Mouse (Mus musculus) embryonic facial prominence, embryonic 11.5 days (tissue): ENCODE results near the gene Gm28044. TPM values are rescaled to one million over a fixed set of nuclear protein-coding genes. Genes with fewer than 3 reads are reported as not detected.

Source experiments
- polyA plus RNA-seq: library from polyadenylated mRNA; unstranded; fragments of >200 nt; fragmentation: Nextera tagmentation; extraction: Ambion mirVana; gene quantifications from 2 replicates; pipeline ENCODE4 v1.2.1, GENCODE M21; 2014

Gm28044 gene
- polyA plus RNA-seq, 1 experiment from 2014 or later, result not detected

Other genes with a start within 250 kb of the Gm28044 start
- gene Rslcan18, start 244.3 kb downstream of the Gm28044 start, polyA plus RNA-seq, result 0.24 and 0.39 TPM in 2 replicates
- 2.7 and 3.8 TPM in 2 replicates for gene Zfp759, start 238.9 kb downstream of the Gm28044 start, polyA plus RNA-seq
- 6.7 and 7.7 TPM in 2 replicates for gene Rsl1, start 187.4 kb downstream of the Gm28044 start, polyA plus RNA-seq
- gene Zfp455, start 166.0 kb downstream of the Gm28044 start, polyA plus RNA-seq, result 2.6 and 2.8 TPM in 2 replicates
- gene Zfp458, start 82.1 kb downstream of the Gm28044 start, polyA plus RNA-seq, result 2.1 and 2.9 TPM in 2 replicates
- gene Zfp457, start 54.1 kb downstream of the Gm28044 start, polyA plus RNA-seq, result 0.53 and 0.66 TPM in 2 replicates
- 3.2 and 3.3 TPM in 2 replicates for gene Zfp595, start 28.0 kb downstream of the Gm28044 start, polyA plus RNA-seq
- gene Zfp953, start 69 bp upstream of the Gm28044 start, polyA plus RNA-seq, result 1.4 and 1.9 TPM in 2 replicates
- 0.43 TPM in 1 of 2 replicates, not detected in the other for gene Gm28041, start 15.2 kb upstream of the Gm28044 start, polyA plus RNA-seq
- 0.94 and 1.4 TPM in 2 replicates for gene Zfp456, start 15.3 kb upstream of the Gm28044 start, polyA plus RNA-seq
- 4.2 and 6.1 TPM in 2 replicates for gene Zfp429, start 39.3 kb upstream of the Gm28044 start, polyA plus RNA-seq
- 1.1 and 1.2 TPM in 2 replicates for gene Zfp459, start 60.9 kb upstream of the Gm28044 start, polyA plus RNA-seq
- gene Zfp874a, start 91.1 kb upstream of the Gm28044 start, polyA plus RNA-seq, result 11.3 and 12.2 TPM in 2 replicates
- gene Zfp874b, start 123.7 kb upstream of the Gm28044 start, polyA plus RNA-seq, result 2.4 TPM in 2 replicates
- 21.8 and 24.9 TPM in 2 replicates for gene Zfp58, start 140.0 kb upstream of the Gm28044 start, polyA plus RNA-seq
- gene Gm26965, start 165.6 kb upstream of the Gm28044 start, polyA plus RNA-seq, result not detected in 2 replicates
- 30.8 and 31.5 TPM in 2 replicates for gene Zfp87, start 165.6 kb upstream of the Gm28044 start, polyA plus RNA-seq
- gene Zfp748, start 193.3 kb upstream of the Gm28044 start, polyA plus RNA-seq, result 18.3 and 19.5 TPM in 2 replicates
- gene Zfp729b, start 249.2 kb upstream of the Gm28044 start, polyA plus RNA-seq, result 5.3 and 6.1 TPM in 2 replicates